Mouse (Mus musculus) mouse trophoblast stem cell (cell line): ENCODE measurements around the gene Atxn2.

Experiments
- in situ Hi-C, 2 experiments: fragments of 300-500 bp; cut with MseI, MboI; formaldehyde crosslinking; loops; 2 replicates in 1 of 2; 3 replicates in 1 of 2; pipeline ENCODE4 v1.15.1; 2025

Atxn2 gene

GRCm38 (mm10) chr5:121816611-121817010, 105.5 kb downstream of the Atxn2 start:
- in situ Hi-C loops: no loop called here

GRCm38 (mm10) chr5:121817551-121817950, 106.4 kb downstream of the Atxn2 start:
- in situ Hi-C loops: no loop called here

- in situ Hi-C loops: no loop called here
Observed at GRCm38 (mm10) chr5:121818401-121818800, 107.3 kb downstream of the Atxn2 start.

GRCm38 (mm10) chr5:121818862-121819261, 107.7 kb downstream of the Atxn2 start:
- in situ Hi-C loops: no loop called here

GRCm38 (mm10) chr5:121819559-121819958, 108.4 kb downstream of the Atxn2 start:
- in situ Hi-C loops: no loop called here

- in situ Hi-C loops: no loop called here
Observed at GRCm38 (mm10) chr5:121820161-121820560, 109.0 kb downstream of the Atxn2 start.

- in situ Hi-C loops: no loop called here
Observed at GRCm38 (mm10) chr5:121820657-121821056, 109.5 kb downstream of the Atxn2 start.

GRCm38 (mm10) chr5:121821116-121821515, 110.0 kb downstream of the Atxn2 start:
- in situ Hi-C loops: no loop called here

GRCm38 (mm10) chr5:121821552-121821951, 110.4 kb downstream of the Atxn2 start:
- in situ Hi-C loops: no loop called here

GRCm38 (mm10) chr5:121822786-121823505, 111.8 kb downstream of the Atxn2 start:
- in situ Hi-C loops: no loop called here

- in situ Hi-C loops: no loop called here
Observed at GRCm38 (mm10) chr5:121823668-121824067, 112.5 kb downstream of the Atxn2 start.

GRCm38 (mm10) chr5:121824121-121824520, 113.0 kb downstream of the Atxn2 start:
- in situ Hi-C loops: no loop called here

- in situ Hi-C loops: no loop called here
Observed at GRCm38 (mm10) chr5:121825606-121826005, 114.5 kb downstream of the Atxn2 start.

- in situ Hi-C loops: no loop called here
Observed at GRCm38 (mm10) chr5:121827876-121828275, 116.7 kb downstream of the Atxn2 start.

GRCm38 (mm10) chr5:121828491-121829432, 117.6 kb downstream of the Atxn2 start:
- in situ Hi-C loops: no loop called here

GRCm38 (mm10) chr5:121831002-121831601, 120.0 kb downstream of the Atxn2 start:
- in situ Hi-C loops: no loop called here

- in situ Hi-C loops: no loop called here
Observed at GRCm38 (mm10) chr5:121832376-121833155, 121.4 kb downstream of the Atxn2 start.

GRCm38 (mm10) chr5:121833159-121833558, 122.0 kb downstream of the Atxn2 start:
- in situ Hi-C loops: no loop called here

GRCm38 (mm10) chr5:121833572-121834240, 122.6 kb downstream of the Atxn2 start:
- in situ Hi-C loops: no loop called here

- in situ Hi-C loops: no loop called here
Observed at GRCm38 (mm10) chr5:121834241-121834606, 123.1 kb downstream of the Atxn2 start.
